Mouse (Mus musculus) lung, embryonic 15.5 days (tissue): ENCODE results near the gene Itprip. TPM values are rescaled to one million over a fixed set of nuclear protein-coding genes. Genes with fewer than 3 reads are reported as not detected.

ENCODE experiments used
- microRNA-seq: library from miRNA; unstranded; fragments of <30 nt; microRNA quantifications from one replicate; pipeline ENCODE4, GENCODE M21; 2016
- polyA plus RNA-seq: library from polyadenylated mRNA; unstranded; fragments of >200 nt; fragmentation: Nextera tagmentation; extraction: Ambion mirVana; gene quantifications from 2 replicates; pipeline ENCODE4 v1.2.1, GENCODE M21; 2015

Gene Itprip
- polyA plus RNA-seq, 1 experiment from 2014 or later, result 17.0 TPM

Small RNA genes lying within 50 kb of the gene (microRNA-seq; reads per million reads assigned to microRNA genes)
- gene Gm22240, result not detected

Other genes with a start within 250 kb of the Itprip start
- 2.2 and 2.4 TPM in 2 replicates for gene Col17a1, start 227.2 kb downstream of the Itprip start, polyA plus RNA-seq
- 230 and 232 TPM in 2 replicates for gene Sfr1, start 187.6 kb downstream of the Itprip start, polyA plus RNA-seq
- gene Gsto1, start 64.3 kb downstream of the Itprip start, polyA plus RNA-seq, result 88.0 and 96.7 TPM in 2 replicates
- gene Gsto2, start 53.8 kb downstream of the Itprip start, polyA plus RNA-seq, result 0.84 and 1.1 TPM in 2 replicates
- gene Cfap43, start within 50 bp of the Itprip start, polyA plus RNA-seq, result 0.86 TPM in 2 replicates
- gene Cfap58, start 18.4 kb upstream of the Itprip start, polyA plus RNA-seq, result 0.11 and 0.32 TPM in 2 replicates